Mouse (Mus musculus) lung, embryonic 16.5 days (tissue): ENCODE data around the gene Chat. TPM values are rescaled to one million over a fixed set of nuclear protein-coding genes. Genes with fewer than 3 reads are reported as not detected.
A peak's percentile ranks its signal among the peaks of the same experiment; 100 is the strongest.

Experiments used
- ATAC-seq: fragments of 200-750 bp; cut with Nextera tagmentation; 2 replicates; pipeline ENCODE4 v1.8.0; 2017; ENCODE audit warnings: low read depth, mild to moderate bottlenecking, moderate library complexity
- H3K27ac ChIP-seq: fragments of 300-500 bp; sonication (generic); 2 replicates; pipeline ENCODE4 v1.5.1; 2014; ENCODE audit warnings: mild to moderate bottlenecking, control low read depth, low read length
- H3K27me3 ChIP-seq: fragments of 300-500 bp; sonication (generic); 2 replicates; pipeline ENCODE4 v1.6.1; 2014; ENCODE audit warnings: low read depth, low read length, mixed read lengths; ENCODE audit not compliant: control insufficient read depth, insufficient read depth
- H3K36me3 ChIP-seq: fragments of 300-500 bp; sonication (generic); 2 replicates; pipeline ENCODE4 v1.6.1; 2014; ENCODE audit warnings: low read length; ENCODE audit not compliant: control insufficient read depth, insufficient read depth
- H3K4me1 ChIP-seq: fragments of 300-500 bp; sonication (generic); replicated peaks from 2 replicates; pipeline ENCODE4 v1.6.1; 2014; ENCODE audit warnings: low read length, mixed read lengths; ENCODE audit not compliant: control insufficient read depth, insufficient read depth
- H3K4me2 ChIP-seq: fragments of 300-500 bp; sonication (generic); 2 replicates; pipeline ENCODE4 v1.6.1; 2014; ENCODE audit warnings: low read depth, low read length, control low read depth
- H3K4me3 ChIP-seq: fragments of 300-500 bp; sonication (generic); 2 replicates; pipeline ENCODE4 v1.5.1; 2014; ENCODE audit warnings: mild to moderate bottlenecking, low read length, control low read depth
- H3K9ac ChIP-seq: fragments of 300-500 bp; sonication (generic); 2 replicates; pipeline ENCODE4 v1.6.1; 2014; ENCODE audit warnings: low read length, control low read depth
- H3K9me3 ChIP-seq: fragments of 300-500 bp; sonication (generic); 2 replicates; pipeline ENCODE4 v1.6.1; 2016; ENCODE audit warnings: low read length; ENCODE audit not compliant: control insufficient read depth
- WGBS: fragments of 180-500 bp; shearing (Covaris S2); extraction: QIAGEN DNeasy Blood & Tissue Kit; methylation state at CpG from one replicate; pipeline ENCODE4 v1.1.7; 2014; 5-methylcytosine and 5-hydroxymethylcytosine counted together
- polyA plus RNA-seq: library from polyadenylated mRNA; unstranded; fragments of >200 nt; fragmentation: Nextera tagmentation; extraction: Ambion mirVana; gene quantifications from 2 replicates; pipeline ENCODE4 v1.2.1, GENCODE M21; 2015

The Chat gene
- polyA plus RNA-seq, 1 experiment from 2014 or later, result 0.08 TPM

DNA sequence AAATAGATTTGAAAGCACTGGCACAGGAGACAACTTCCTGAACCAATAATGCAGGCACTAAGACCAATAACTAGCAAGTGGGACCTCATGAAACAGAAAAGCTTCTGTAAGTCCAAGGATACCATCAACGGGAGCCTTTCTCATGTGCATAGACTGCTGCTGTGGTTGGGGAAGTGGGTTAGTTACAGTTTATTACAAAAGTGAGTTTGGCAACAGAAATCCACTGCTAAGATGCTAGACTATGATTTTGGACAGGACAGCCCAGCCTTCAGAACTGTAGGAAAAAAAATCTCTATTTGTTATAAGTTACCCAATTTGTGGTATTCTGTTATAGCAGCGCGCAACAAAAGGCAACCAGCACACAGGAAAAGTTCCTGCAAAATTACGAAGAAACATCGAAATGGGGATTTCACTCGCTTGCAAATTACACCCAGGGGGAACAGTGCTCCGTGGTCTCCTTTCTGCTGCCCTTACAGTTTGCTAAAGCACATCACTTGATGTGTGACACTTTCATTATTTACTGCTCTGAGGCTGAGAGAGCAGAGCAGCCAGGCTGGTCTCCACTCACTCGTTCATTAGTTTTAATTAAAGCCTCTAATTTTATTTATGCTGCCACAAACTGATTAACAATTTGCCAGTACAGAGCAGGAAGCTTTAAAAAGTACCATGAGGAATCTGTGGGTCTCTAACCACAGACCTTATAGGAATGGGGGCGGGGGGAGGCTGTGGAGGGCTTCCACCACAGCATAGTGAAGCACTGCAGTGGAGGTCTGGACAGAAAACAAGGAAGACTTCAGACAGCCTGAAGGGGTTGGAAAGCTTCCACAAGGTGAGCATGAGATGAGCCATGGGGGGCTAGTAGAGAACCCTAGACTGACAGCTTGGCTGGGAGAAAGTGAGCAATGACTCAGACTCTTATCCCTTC is 37.2 kb upstream of the Chat start:
- H3K4me3 ChIP-seq, result no peak overlapping the region
- WGBS, result 76% methylated on average over 9 of the region's 9 CpGs

DNA sequence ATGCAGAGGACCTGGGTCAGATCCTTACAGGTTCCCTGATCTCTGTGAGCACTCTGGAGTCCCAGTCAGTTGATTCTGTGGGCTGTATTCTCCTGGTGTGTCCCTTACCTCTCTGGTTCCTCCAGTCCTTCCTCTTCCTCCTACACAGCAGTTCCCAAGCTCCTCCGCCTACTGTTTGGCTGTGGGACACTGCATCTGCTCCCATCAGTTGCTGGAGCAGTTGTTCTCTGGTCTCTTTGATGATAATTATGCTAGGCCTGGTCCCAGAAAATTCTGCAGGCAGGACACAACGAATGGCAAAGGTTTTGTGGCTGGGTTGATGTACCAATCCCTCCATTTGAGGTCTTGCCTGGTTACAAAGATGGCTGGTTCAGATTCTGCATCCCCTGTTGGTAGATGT is 35.5 kb upstream of the Chat start:
- Histone ChIP-seq H3K27ac (no peak overlapping the region), H3K9ac (no peak overlapping the region), H3K4me2 (no peak overlapping the region), H3K4me3 (no peak overlapping the region), H3K27me3 (no peaks in the 10 kb centered on the region), H3K9me3 (no peaks in the 10 kb centered on the region), H3K4me1 (no peaks in the 10 kb centered on the region), H3K36me3 (no peaks in the 10 kb centered on the region)
- WGBS, result 65% methylated on average over 2 of the region's 2 CpGs
- no peak for ATAC-seq

More for the DNA sequence above, 37.2 kb upstream of the Chat start:
- H3K27ac ChIP-seq, result no peak overlapping the region
- no peak for ATAC-seq
- H3K4me1 ChIP-seq, result no peaks in the 10 kb centered on the region
- H3K4me2 ChIP-seq, result no peak overlapping the region
- no peaks in the 10 kb centered on the region for H3K9me3 ChIP-seq
- H3K27me3 ChIP-seq, result no peaks in the 10 kb centered on the region
- H3K36me3 ChIP-seq, result no peaks in the 10 kb centered on the region
- H3K9ac ChIP-seq, result no peak overlapping the region

DNA sequence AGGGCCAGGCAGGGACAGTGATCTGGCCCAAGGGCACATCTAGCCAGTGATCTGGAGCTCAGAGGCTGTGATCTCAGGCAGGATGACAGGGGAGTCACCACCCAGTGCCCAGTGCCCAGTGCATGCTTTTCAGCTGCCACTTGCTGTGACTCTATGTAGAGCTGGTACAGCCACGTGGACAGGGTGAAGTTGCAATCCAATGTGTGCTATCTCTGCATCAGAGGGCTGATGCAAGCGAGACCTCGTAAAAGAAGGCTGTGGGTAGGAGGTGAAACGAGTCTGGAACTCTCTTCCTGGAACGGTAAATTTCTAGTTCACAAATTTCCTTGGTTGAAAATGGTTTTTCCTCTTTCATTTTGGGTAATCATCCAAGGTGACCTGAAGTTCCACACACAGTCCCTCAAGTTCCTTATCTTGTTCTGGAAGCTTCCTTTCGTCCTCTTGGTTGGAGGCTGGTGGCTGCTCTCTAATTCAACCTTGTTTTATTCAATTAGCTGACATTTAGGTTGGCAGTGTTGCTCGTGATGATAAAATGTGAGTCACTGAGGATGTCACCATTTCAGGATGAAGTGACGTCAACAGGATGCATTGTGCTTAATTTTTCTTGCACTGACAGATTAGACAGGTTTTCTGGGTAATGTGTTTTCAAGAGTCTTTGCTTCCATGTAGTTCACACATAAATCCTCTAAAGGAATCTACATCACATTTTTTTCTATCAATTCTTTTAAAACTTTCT is 30.5 kb upstream of the Chat start:
- Histone ChIP-seq H3K27me3 (peaks cover 4% of the 10 kb centered on the region; the same call in 1 of the 2 replicates), H3K4me3 (no peak overlapping the region), H3K27ac (no peak overlapping the region), H3K9me3 (no peaks in the 10 kb centered on the region), H3K4me2 (no peak overlapping the region), H3K9ac (no peak overlapping the region), H3K36me3 (no peaks in the 10 kb centered on the region), H3K4me1 (no peaks in the 10 kb centered on the region)
- WGBS, result 67% methylated on average over 8 of the region's 8 CpGs
- ATAC-seq, result no peak

DNA sequence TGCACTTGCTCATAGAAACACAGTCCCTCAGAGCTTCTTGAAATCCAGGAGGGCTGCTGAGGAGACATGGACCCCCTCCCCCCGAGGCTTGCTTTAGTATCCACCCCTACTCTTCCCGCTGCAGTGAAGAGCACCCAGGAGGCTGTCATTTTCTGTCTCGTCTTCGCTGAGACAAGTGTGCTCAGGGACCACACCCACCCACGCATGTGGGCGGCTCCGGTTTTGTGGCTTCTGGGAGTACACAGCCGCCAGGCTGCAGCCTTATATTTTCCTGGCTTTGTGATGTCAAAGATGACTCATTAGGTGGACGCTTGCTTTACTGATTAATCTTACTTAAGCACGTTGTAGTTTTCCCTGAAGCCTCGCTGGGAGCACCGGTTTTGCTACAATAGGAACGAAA is 26.7 kb upstream of the Chat start:
- Histone ChIP-seq H3K4me3 (peak overlapping the region; percentile 23; the same call in 1 of the 2 replicates), H3K4me2 (peak overlapping the region; percentile 36), H3K36me3 (no peaks in the 10 kb centered on the region), H3K9ac (peak overlapping the region; percentile 24; the same call in 1 of the 2 replicates), H3K4me1 (no peaks in the 10 kb centered on the region), H3K27me3 (peaks cover 4% of the 10 kb centered on the region; the same call in 1 of the 2 replicates), H3K9me3 (no peaks in the 10 kb centered on the region), H3K27ac (no peak overlapping the region)
- ATAC-seq, result no peak
- 11% methylated on average over 13 of the region's 13 CpGs for WGBS

DNA sequence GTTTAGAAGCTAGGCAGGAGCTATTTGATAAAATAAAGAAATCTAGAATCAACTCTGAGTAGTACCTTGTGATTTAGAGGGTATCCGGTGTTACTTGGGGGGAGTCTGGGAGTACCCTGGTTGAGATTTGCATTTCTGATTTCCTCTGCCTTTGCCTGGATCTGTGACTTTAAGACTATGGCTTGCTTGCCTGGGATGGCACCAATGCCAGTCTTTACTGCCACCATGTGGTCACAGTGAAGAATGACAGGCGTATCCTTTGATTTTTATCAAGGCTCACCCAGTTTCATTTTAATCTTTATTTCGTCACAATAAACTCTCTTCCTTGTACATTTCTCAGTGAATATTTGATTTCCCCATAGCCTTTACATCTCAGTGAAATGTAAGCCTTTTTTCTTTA is 16.3 kb upstream of the Chat start:
- Histone ChIP-seq H3K27ac (no peak overlapping the region), H3K27me3 (no peaks in the 10 kb centered on the region), H3K4me2 (no peak overlapping the region), H3K9ac (no peak overlapping the region), H3K36me3 (no peaks in the 10 kb centered on the region), H3K4me1 (no peaks in the 10 kb centered on the region), H3K9me3 (no peaks in the 10 kb centered on the region), H3K4me3 (no peak overlapping the region)
- 6% methylated on average over 3 of the region's 3 CpGs for WGBS
- no peak for ATAC-seq

DNA sequence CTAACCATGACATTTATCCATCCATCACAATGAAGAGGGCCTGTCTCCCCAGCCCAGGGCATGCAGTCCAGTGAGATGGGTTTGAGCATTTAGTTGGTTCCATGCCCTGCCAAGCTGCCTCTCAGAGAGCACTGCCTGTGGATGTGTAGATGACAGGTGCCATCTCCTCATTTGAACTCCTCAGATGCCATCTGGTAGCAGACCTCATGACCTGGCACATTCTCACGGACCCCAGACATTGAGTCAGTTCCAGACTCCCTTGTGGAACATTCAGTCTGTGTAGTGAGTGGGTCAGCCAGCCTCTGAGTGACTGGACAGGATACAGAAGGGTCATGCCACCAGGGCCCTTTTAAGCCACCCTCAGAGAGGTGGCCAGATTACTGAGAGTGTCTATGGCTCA is 11.8 kb upstream of the Chat start:
- H3K9me3 ChIP-seq, result no peaks in the 10 kb centered on the region
- H3K36me3 ChIP-seq, result no peaks in the 10 kb centered on the region
- no peak overlapping the region for H3K9ac ChIP-seq
- H3K27ac ChIP-seq, result no peak overlapping the region
- no peak overlapping the region for H3K4me2 ChIP-seq
- no peak for ATAC-seq
- H3K4me3 ChIP-seq, result no peak overlapping the region
- 52% methylated on average over 1 of the region's 1 CpGs for WGBS
- no peaks in the 10 kb centered on the region for H3K27me3 ChIP-seq
- H3K4me1 ChIP-seq, result no peaks in the 10 kb centered on the region

DNA sequence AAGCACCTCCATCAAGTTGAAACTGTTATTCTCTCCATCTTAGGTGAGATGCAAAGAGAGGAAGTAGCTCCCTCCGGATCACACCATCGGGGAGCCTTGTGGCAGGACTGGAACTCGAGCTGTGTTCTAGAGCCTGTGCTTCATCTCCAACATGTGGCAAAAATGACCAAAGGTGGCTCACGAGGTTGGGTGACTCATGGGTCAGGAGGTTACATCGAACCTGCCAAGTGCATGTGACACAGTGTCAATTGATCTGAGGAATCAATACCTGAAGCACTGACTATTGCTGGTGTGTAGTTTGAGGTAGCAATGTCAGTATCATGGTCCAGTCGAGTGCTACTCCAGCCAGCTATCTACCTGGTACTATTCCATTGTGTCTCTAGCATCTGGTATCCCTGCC is 10.8 kb upstream of the Chat start:
- Histone ChIP-seq H3K27me3 (no peaks in the 10 kb centered on the region), H3K9me3 (no peaks in the 10 kb centered on the region)
- 74% methylated on average over 6 of the region's 6 CpGs for WGBS

DNA sequence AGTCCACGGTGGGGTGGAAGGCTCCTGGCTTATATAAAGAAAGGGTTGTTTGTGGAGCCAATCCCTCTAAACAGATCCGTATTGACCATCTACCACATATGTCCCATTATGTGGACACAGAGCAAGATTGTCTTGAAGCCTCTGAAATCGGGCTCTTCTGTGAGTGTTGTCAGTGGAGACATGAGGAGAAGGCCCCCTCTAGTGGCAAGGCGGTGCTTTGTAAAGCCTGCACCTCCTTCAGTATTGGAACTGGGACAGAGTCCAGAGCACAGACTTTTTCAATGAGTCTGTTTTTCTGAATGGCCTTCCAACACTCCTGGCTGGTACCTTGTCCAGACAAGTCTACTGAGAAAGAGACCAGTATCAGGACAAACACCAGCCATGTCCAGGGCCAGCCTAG is 7.2 kb upstream of the Chat start:
- Histone ChIP-seq H3K27ac (no peak overlapping the region), H3K4me2 (no peak overlapping the region), H3K9ac (no peak overlapping the region), H3K9me3 (no peaks in the 10 kb centered on the region), H3K4me3 (no peak overlapping the region), H3K36me3 (no peaks in the 10 kb centered on the region), H3K27me3 (no peaks in the 10 kb centered on the region; the same call in 1 of the 2 replicates), H3K4me1 (no peaks in the 10 kb centered on the region)
- WGBS, result 11% methylated on average over 4 of the region's 4 CpGs
- 0 out of 2 replicates have a peak, but pooled peaks have one; percentile 28 for ATAC-seq

More for the DNA sequence above, 10.8 kb upstream of the Chat start:
- Histone ChIP-seq H3K9ac (no peak overlapping the region), H3K4me3 (no peak overlapping the region), H3K4me1 (no peaks in the 10 kb centered on the region), H3K27ac (no peak overlapping the region), H3K4me2 (no peak overlapping the region), H3K36me3 (no peaks in the 10 kb centered on the region)
- ATAC-seq, result no peak

DNA sequence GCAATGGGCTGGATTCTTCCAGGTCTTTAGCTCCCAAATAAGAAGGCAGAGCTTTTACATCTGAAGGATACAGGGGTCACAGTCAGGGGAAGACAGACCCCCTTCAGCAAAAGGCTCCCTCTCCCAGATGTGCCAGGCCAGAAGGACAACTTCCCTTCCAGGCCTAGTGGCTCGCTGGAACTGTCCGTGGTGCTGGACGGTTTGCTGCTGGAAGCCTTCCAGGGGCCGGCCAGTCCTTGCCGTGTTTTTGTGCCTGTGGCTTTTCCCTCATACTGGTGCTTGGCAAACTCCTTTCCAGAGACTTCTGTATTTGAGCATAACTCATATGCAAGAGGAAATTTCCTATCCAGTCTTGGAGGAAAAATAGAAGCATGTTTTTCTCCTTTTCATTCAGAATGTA is 1.8 kb upstream of the Chat start:
- Histone ChIP-seq H3K27ac (no peak overlapping the region), H3K36me3 (no peaks in the 10 kb centered on the region), H3K4me3 (no peak overlapping the region), H3K4me1 (no peaks in the 10 kb centered on the region; the same call in 1 of the 2 replicates), H3K9ac (no peak overlapping the region), H3K9me3 (no peaks in the 10 kb centered on the region), H3K4me2 (no peak overlapping the region), H3K27me3 (peaks cover 49% of the 10 kb centered on the region)
- WGBS, result 3% methylated on average over 5 of the region's 5 CpGs
- ATAC-seq, result no peak
